ENCODE assay signal across 21 mouse cellular contexts in the genomic region with DNA sequence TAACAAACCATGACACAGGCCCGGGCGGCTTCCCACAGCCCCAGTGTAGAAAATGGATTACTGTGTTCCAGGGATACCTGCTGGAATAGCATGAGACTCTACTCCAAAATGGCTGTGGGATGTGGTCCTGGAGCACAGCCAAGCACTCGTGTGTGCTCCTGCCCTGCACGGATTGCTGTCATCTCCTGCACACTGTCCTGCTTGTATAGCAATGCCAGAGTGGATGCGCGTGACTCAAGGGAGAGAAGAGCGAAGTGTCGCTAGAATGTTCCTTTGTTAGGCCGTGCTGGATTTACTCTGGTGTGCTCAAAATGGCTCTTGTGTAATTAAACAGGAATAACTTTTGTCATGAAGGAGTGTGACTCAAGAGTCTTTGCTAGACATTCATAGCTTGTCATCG.
DNase-seq lines count a peak whose midpoint lies in the region; ATAC-seq and TF ChIP-seq lines count a peak whose summit lies in the region.
"Had no signal": no experiment of that assay in that cellular context is flagged by ENCODE, and none has a peak within 500 bp of the region (broad histone marks: within the 10 kb centered on the region; RNA-seq: fewer than 3 reads in every experiment).

No protein-coding gene starts in this region.

- peak; percentile 84 for ATAC-seq in heart, postnatal 0 days (ENCODE audit: insufficient read depth, low read depth)
- ATAC-seq in midbrain, embryonic 13.5 days: 0 out of 2 replicates have a peak, but pooled peaks have one; percentile 11
- ATAC-seq in midbrain, embryonic 16.5 days: no peak
- no peak for ATAC-seq in kidney, embryonic 15.5 days (replicated peaks; ENCODE audit: low FRiP score)
- ATAC-seq: forebrain, postnatal 0 days had no signal

- H3K27me3 ChIP-seq in heart, postnatal 0 days (ENCODE audit: control insufficient read depth, insufficient read depth, low read length): no peaks in the 10 kb centered on the region
- no peaks in the 10 kb centered on the region for H3K27me3 ChIP-seq in midbrain, embryonic 13.5 days
- no peaks in the 10 kb centered on the region for H3K27me3 ChIP-seq in midbrain, embryonic 16.5 days (ENCODE audit: control insufficient read depth, insufficient read depth, low read depth, low read length)
- H3K27me3 ChIP-seq in kidney, embryonic 15.5 days: no peaks in the 10 kb centered on the region
- H3K27me3 ChIP-seq: neural tube, embryonic 12.5 days had no signal

- H3K27ac ChIP-seq in heart, postnatal 0 days (ENCODE audit: low read depth): peak overlapping the region; percentile 54
- H3K27ac ChIP-seq in midbrain, embryonic 13.5 days: no peak overlapping the region
- no peak overlapping the region for H3K27ac ChIP-seq in midbrain, embryonic 16.5 days (ENCODE audit: low read length)
- no peak overlapping the region for H3K27ac ChIP-seq in kidney, embryonic 15.5 days
- H3K27ac ChIP-seq: forebrain, embryonic 10.5 days; gastrocnemius, adult 2 months; hindbrain, embryonic 10.5 days; neural tube, embryonic 12.5 days had no signal

- WGBS in heart, postnatal 0 days: 43% methylated on average over 10 of the region's 10 CpGs
- WGBS in midbrain, embryonic 13.5 days: 77% methylated on average over 10 of the region's 10 CpGs
- 70% methylated on average over 10 of the region's 10 CpGs for WGBS in midbrain, embryonic 16.5 days
- 88% methylated on average over 10 of the region's 10 CpGs for WGBS in kidney, embryonic 15.5 days

- no peaks in the 10 kb centered on the region for H3K9me3 ChIP-seq in heart, postnatal 0 days (replicated peaks; ENCODE audit: control insufficient read depth, low read length)
- no peaks in the 10 kb centered on the region for H3K9me3 ChIP-seq in midbrain, embryonic 13.5 days
- no peaks in the 10 kb centered on the region for H3K9me3 ChIP-seq in midbrain, embryonic 16.5 days (replicated peaks; ENCODE audit: control insufficient read depth, low read length, poor library complexity, severe bottlenecking)
- no peaks in the 10 kb centered on the region for H3K9me3 ChIP-seq in kidney, embryonic 15.5 days (replicated peaks)
- H3K9me3 ChIP-seq: forebrain, embryonic 10.5 days; G1E; hindbrain, embryonic 10.5 days; neural tube, embryonic 12.5 days had no signal

- no peak overlapping the region for H3K4me3 ChIP-seq in heart, postnatal 0 days (ENCODE audit: low read depth, low read length)
- H3K4me3 ChIP-seq in midbrain, embryonic 13.5 days (replicated peaks): no peak overlapping the region
- no peak overlapping the region for H3K4me3 ChIP-seq in midbrain, embryonic 16.5 days (ENCODE audit: low read depth, low read length)
- H3K4me3 ChIP-seq in kidney, embryonic 15.5 days (replicated peaks): no peak overlapping the region
- H3K4me3 ChIP-seq: forebrain, embryonic 10.5 days; gastrocnemius, adult 2 months; hindbrain, embryonic 10.5 days; neural tube, embryonic 12.5 days had no signal

- no peak overlapping the region for H3K4me2 ChIP-seq in heart, postnatal 0 days (ENCODE audit: low read depth, low read length)
- H3K4me2 ChIP-seq in midbrain, embryonic 13.5 days (replicated peaks): no peak overlapping the region
- no peak overlapping the region for H3K4me2 ChIP-seq in midbrain, embryonic 16.5 days (ENCODE audit: low read length)
- no peak overlapping the region for H3K4me2 ChIP-seq in kidney, embryonic 15.5 days
- H3K4me2 ChIP-seq: neural tube, embryonic 12.5 days had no signal

- no peak for TF ChIP-seq CTCF in heart, postnatal 0 days (IDR thresholded peaks at IDR 0.05; ENCODE audit: low read depth)

- no peaks in the 10 kb centered on the region for H3K36me3 ChIP-seq in heart, postnatal 0 days (replicated peaks; ENCODE audit: control insufficient read depth, insufficient read depth, low read length)
- H3K36me3 ChIP-seq in midbrain, embryonic 13.5 days: peaks cover 12% of the 10 kb centered on the region
- peaks cover 2% of the 10 kb centered on the region; the same call in 1 of the 2 replicates for H3K36me3 ChIP-seq in midbrain, embryonic 16.5 days (ENCODE audit: control insufficient read depth, insufficient read depth, low read length)
- H3K36me3 ChIP-seq in kidney, embryonic 15.5 days: 0 out of 2 replicates have a peak, but pooled peaks cover 5% of the 10 kb centered on the region
- H3K36me3 ChIP-seq: neural tube, embryonic 12.5 days had no signal

- peak; percentile 57 for TF ChIP-seq EP300 in heart, postnatal 0 days (IDR thresholded peaks at IDR 0.05; ENCODE audit: low read depth)

- H3K9ac ChIP-seq in heart, postnatal 0 days (replicated peaks; ENCODE audit: low read depth, low read length): no peak overlapping the region
- H3K9ac ChIP-seq in midbrain, embryonic 13.5 days (replicated peaks): no peak overlapping the region
- no peak overlapping the region for H3K9ac ChIP-seq in midbrain, embryonic 16.5 days (ENCODE audit: low read depth, low read length)
- H3K9ac ChIP-seq in kidney, embryonic 15.5 days: no peak overlapping the region
- H3K9ac ChIP-seq: forebrain, postnatal 0 days; neural tube, embryonic 12.5 days had no signal

- H3K4me1 ChIP-seq in heart, postnatal 0 days (ENCODE audit: control insufficient read depth, insufficient read depth): no peaks in the 10 kb centered on the region
- peaks cover 19% of the 10 kb centered on the region for H3K4me1 ChIP-seq in midbrain, embryonic 13.5 days (replicated peaks)
- H3K4me1 ChIP-seq in midbrain, embryonic 16.5 days (ENCODE audit: control insufficient read depth, insufficient read depth, low read length): peaks cover 4% of the 10 kb centered on the region
- H3K4me1 ChIP-seq in kidney, embryonic 15.5 days: peaks cover 17% of the 10 kb centered on the region
- H3K4me1 ChIP-seq: neural tube, embryonic 12.5 days had no signal

- DNase-seq in cerebellum, postnatal 25 days: peak; percentile 19 to 42
- DNase-seq in cerebellum, postnatal 36 days: no peak
- peak; percentile 58 for DNase-seq in heart, postnatal 0 days (ENCODE audit: low spot score)
- no peak for DNase-seq in heart, adult 18-20 months
- DNase-seq: adrenal gland, postnatal 25 days; cerebellum, adult 8-10 months; embryo, embryonic 11 days; forebrain, postnatal 0 days; gastrocnemius, adult 2 months; kidney, adult 2 months; kidney, postnatal 14 days; liver; lung, postnatal 10 days; thymus, postnatal 36 days had no signal

Comparison
In these comparisons a context has a peak if more than half of its experiments do, and no peak if none do; other contexts are left out.
1. DNase-seq: peak in cerebellum, postnatal 25 days (2 of 2) and heart, postnatal 0 days (single experiment); none in cerebellum, postnatal 36 days (0 of 2) and heart, adult 18-20 months (0 of 2).
2. ATAC-seq: peak in heart, postnatal 0 days (single experiment) and midbrain, embryonic 13.5 days (single experiment); none in midbrain, embryonic 16.5 days (single experiment) and kidney, embryonic 15.5 days (single experiment).